Mouse (Mus musculus) neural tube, embryonic 13.5 days (tissue): ENCODE data around the gene Borcs8. TPM values are rescaled to one million over a fixed set of nuclear protein-coding genes. Genes with fewer than 3 reads are reported as not detected.
A peak's percentile ranks its signal among the peaks of the same experiment; 100 is the strongest.

Source experiments
- ATAC-seq: fragments of 200-750 bp; cut with Nextera tagmentation; 2 replicates; pipeline ENCODE4 v1.8.0; 2017; ENCODE audit warnings: low read depth, mild to moderate bottlenecking, moderate TSS enrichment, moderate library complexity
- H3K27ac ChIP-seq: fragments of 300-500 bp; sonication (generic); replicated peaks from 2 replicates; pipeline ENCODE4 v1.5.1; 2015; ENCODE audit warnings: moderate library complexity, mild to moderate bottlenecking, inconsistent platforms
- H3K27me3 ChIP-seq: fragments of 300-500 bp; sonication (generic); 2 replicates; pipeline ENCODE4 v1.6.1; 2015; ENCODE audit warnings: mild to moderate bottlenecking, inconsistent platforms
- H3K36me3 ChIP-seq: fragments of 300-500 bp; sonication (generic); 2 replicates; pipeline ENCODE4 v1.6.1; 2015; ENCODE audit warnings: mild to moderate bottlenecking, inconsistent platforms
- H3K4me1 ChIP-seq: fragments of 300-500 bp; sonication (generic); replicated peaks from 2 replicates; pipeline ENCODE4 v1.6.1; 2015; ENCODE audit warnings: inconsistent platforms
- H3K4me2 ChIP-seq: fragments of 300-500 bp; sonication (generic); 2 replicates; pipeline ENCODE4 v1.6.1; 2015; ENCODE audit warnings: inconsistent platforms, mild to moderate bottlenecking, moderate library complexity
- H3K4me3 ChIP-seq: fragments of 300-500 bp; sonication (generic); 2 replicates; pipeline ENCODE4 v1.5.1; 2015; ENCODE audit warnings: mild to moderate bottlenecking, inconsistent platforms
- H3K9ac ChIP-seq: fragments of 300-500 bp; sonication (generic); 2 replicates; pipeline ENCODE4 v1.6.1; 2015; ENCODE audit warnings: moderate library complexity, mild to moderate bottlenecking, inconsistent platforms
- H3K9me3 ChIP-seq: fragments of 300-500 bp; sonication (generic); 2 replicates; pipeline ENCODE4 v1.6.1; 2016; ENCODE audit warnings: inconsistent platforms
- WGBS: fragments of 180-500 bp; shearing (Covaris S2); methylation state at CpG from one replicate; pipeline ENCODE4 v1.1.7; 2015; 5-methylcytosine and 5-hydroxymethylcytosine counted together
- polyA plus RNA-seq: library from polyadenylated mRNA; unstranded; fragments of >200 nt; fragmentation: Nextera tagmentation; extraction: Ambion mirVana; gene quantifications from 2 replicates; pipeline ENCODE4 v1.2.1, GENCODE M21; 2015

Borcs8 gene
- polyA plus RNA-seq, 1 experiment from 2014 or later, result 56.0 TPM

- Histone ChIP-seq H3K36me3 (peaks cover 28% of the 10 kb centered on the region), H3K4me2 (peak overlapping the region; percentile 82), H3K27ac (peak overlapping the region; percentile 97), H3K4me1 (peaks cover 31% of the 10 kb centered on the region), H3K9ac (peak overlapping the region; percentile 89), H3K9me3 (no peaks in the 10 kb centered on the region), H3K27me3 (peaks cover 44% of the 10 kb centered on the region), H3K4me3 (peak overlapping the region; percentile 76)
- peak; percentile 82 for ATAC-seq
- WGBS, result 3% methylated on average over 17 of the region's 17 CpGs
These were observed 20.3 kb upstream of the Borcs8 start for GRCm38 (mm10) chr8:70118726-70119700.

GRCm38 (mm10) chr8:70120667-70121066 lies 18.6 kb upstream of the Borcs8 start, which contains the start of gene Ncan:
TSS of gene Ncan (minus strand) at chr8:70120873.
- H3K36me3 ChIP-seq, result peaks cover 11% of the 10 kb centered on the region
- H3K4me1 ChIP-seq, result peaks cover 31% of the 10 kb centered on the region
- H3K27ac ChIP-seq, result peak within 1 kb of the TSS; percentile 97
- H3K9me3 ChIP-seq, result no peaks in the 10 kb centered on the region
- H3K27me3 ChIP-seq, result peaks cover 31% of the 10 kb centered on the region
- H3K4me3 ChIP-seq, result peak within 1 kb of the TSS; percentile 76
- peak within 1 kb of the TSS; percentile 82 for H3K4me2 ChIP-seq
- WGBS, result 2% methylated on average over 19 of the region's 19 CpGs
- ATAC-seq, result peak; percentile 54
- H3K9ac ChIP-seq, result peak within 1 kb of the TSS; percentile 89

- Histone ChIP-seq H3K4me2 (no peak overlapping the region), H3K9me3 (no peaks in the 10 kb centered on the region), H3K27me3 (peaks cover 17% of the 10 kb centered on the region; the same call in 1 of the 2 replicates), H3K36me3 (no peaks in the 10 kb centered on the region), H3K9ac (no peak overlapping the region), H3K27ac (no peak overlapping the region), H3K4me3 (no peak overlapping the region), H3K4me1 (peaks cover 15% of the 10 kb centered on the region)
- WGBS, result 54% methylated on average over 2 of the region's 2 CpGs
- ATAC-seq, result no peak
These were observed 16.4 kb upstream of the Borcs8 start for GRCm38 (mm10) chr8:70122863-70123262.

- H3K4me2 ChIP-seq, result no peak overlapping the region
- H3K36me3 ChIP-seq, result no peaks in the 10 kb centered on the region
- no peaks in the 10 kb centered on the region for H3K9me3 ChIP-seq
- 68% methylated on average over 8 of the region's 8 CpGs for WGBS
- H3K27ac ChIP-seq, result no peak overlapping the region
- H3K27me3 ChIP-seq, result peaks cover 17% of the 10 kb centered on the region; the same call in 1 of the 2 replicates
- H3K4me3 ChIP-seq, result no peak overlapping the region
- ATAC-seq, result no peak
- H3K4me1 ChIP-seq, result peaks cover 20% of the 10 kb centered on the region
- no peak overlapping the region for H3K9ac ChIP-seq
These were observed 14.3 kb upstream of the Borcs8 start for GRCm38 (mm10) chr8:70124992-70125391.

- Histone ChIP-seq H3K4me2 (0 out of 2 replicates have a peak overlapping the region, but pooled peaks have one; percentile 3), H3K4me1 (peaks cover 33% of the 10 kb centered on the region), H3K36me3 (peaks cover 12% of the 10 kb centered on the region), H3K9ac (0 out of 2 replicates have a peak overlapping the region, but pooled peaks have one; percentile 26), H3K27ac (peak overlapping the region; percentile 79), H3K9me3 (no peaks in the 10 kb centered on the region), H3K27me3 (peaks cover 10% of the 10 kb centered on the region; the same call in 1 of the 2 replicates), H3K4me3 (no peak overlapping the region)
- ATAC-seq, result no peak
- WGBS, result 77% methylated on average over 3 of the region's 3 CpGs
These were observed 10.9 kb upstream of the Borcs8 start for GRCm38 (mm10) chr8:70128435-70128834.

- H3K4me3 ChIP-seq, result no peak overlapping the region
- peaks cover 33% of the 10 kb centered on the region for H3K4me1 ChIP-seq
- H3K27ac ChIP-seq, result peak overlapping the region; percentile 79
- no peaks in the 10 kb centered on the region for H3K9me3 ChIP-seq
- H3K9ac ChIP-seq, result no peak overlapping the region
- no peak overlapping the region for H3K4me2 ChIP-seq
- WGBS, result 51% methylated on average over 9 of the region's 9 CpGs
- peak; percentile 70 for ATAC-seq
- peaks cover 22% of the 10 kb centered on the region for H3K36me3 ChIP-seq
- H3K27me3 ChIP-seq, result peaks cover under 1% of the 10 kb centered on the region; the same call in 1 of the 2 replicates
These were observed 9.9 kb upstream of the Borcs8 start for GRCm38 (mm10) chr8:70129309-70129952.

GRCm38 (mm10) chr8:70130066-70130465 lies 9.2 kb upstream of the Borcs8 start:
- Histone ChIP-seq H3K4me2 (no peak overlapping the region), H3K9me3 (no peaks in the 10 kb centered on the region), H3K27ac (peak overlapping the region; percentile 79), H3K4me1 (peaks cover 33% of the 10 kb centered on the region), H3K27me3 (no peaks in the 10 kb centered on the region), H3K36me3 (peaks cover 29% of the 10 kb centered on the region), H3K4me3 (no peak overlapping the region), H3K9ac (no peak overlapping the region)
- WGBS, result 82% methylated on average over 3 of the region's 3 CpGs
- no peak for ATAC-seq

- WGBS, result 2% methylated on average over 37 of the region's 37 CpGs
These were observed 8.0 kb upstream of the Borcs8 start, which contains the start of gene Nr2c2ap for GRCm38 (mm10) chr8:70131166-70131883. TSS of gene Nr2c2ap (plus strand) at chr8:70131333.

GRCm38 (mm10) chr8:70134086-70134485 lies 5.2 kb upstream of the Borcs8 start:
- no peak overlapping the region for H3K4me3 ChIP-seq
- ATAC-seq, result no peak
- no peaks in the 10 kb centered on the region for H3K27me3 ChIP-seq
- peaks cover 46% of the 10 kb centered on the region for H3K36me3 ChIP-seq
- no peak overlapping the region for H3K4me2 ChIP-seq
- H3K9ac ChIP-seq, result no peak overlapping the region
- WGBS, result 93% methylated on average over 5 of the region's 5 CpGs
- peaks cover 38% of the 10 kb centered on the region for H3K4me1 ChIP-seq
- no peaks in the 10 kb centered on the region for H3K9me3 ChIP-seq
- H3K27ac ChIP-seq, result no peak overlapping the region

More at GRCm38 (mm10) chr8:70131166-70131883, 8.0 kb upstream of the Borcs8 start, which contains the start of gene Nr2c2ap:
- Histone ChIP-seq H3K4me3 (peak within 1 kb of the TSS; percentile 76), H3K4me1 (peaks cover 33% of the 10 kb centered on the region), H3K27ac (peak within 1 kb of the TSS; percentile 79; the same call in 1 of the 2 replicates), H3K9me3 (no peaks in the 10 kb centered on the region), H3K36me3 (peaks cover 41% of the 10 kb centered on the region), H3K4me2 (peak within 1 kb of the TSS; percentile 85), H3K9ac (peak within 1 kb of the TSS; percentile 78), H3K27me3 (no peaks in the 10 kb centered on the region)
- peak; percentile 77 for ATAC-seq

- H3K9ac ChIP-seq, result no peak overlapping the region
- peaks cover 46% of the 10 kb centered on the region for H3K36me3 ChIP-seq
- no peaks in the 10 kb centered on the region for H3K9me3 ChIP-seq
- no peak overlapping the region for H3K4me2 ChIP-seq
- H3K4me3 ChIP-seq, result no peak overlapping the region
- no peak overlapping the region for H3K27ac ChIP-seq
- H3K27me3 ChIP-seq, result no peaks in the 10 kb centered on the region
- 95% methylated on average over 9 of the region's 9 CpGs for WGBS
- H3K4me1 ChIP-seq, result peaks cover 30% of the 10 kb centered on the region
- no peak for ATAC-seq
These were observed 4.4 kb upstream of the Borcs8 start for GRCm38 (mm10) chr8:70134931-70135330.

- Histone ChIP-seq H3K27me3 (no peaks in the 10 kb centered on the region), H3K4me1 (peaks cover 33% of the 10 kb centered on the region), H3K9me3 (no peaks in the 10 kb centered on the region), H3K4me2 (no peak overlapping the region), H3K27ac (no peak overlapping the region), H3K9ac (no peak overlapping the region), H3K4me3 (no peak overlapping the region), H3K36me3 (peaks cover 46% of the 10 kb centered on the region)
- 85% methylated on average over 4 of the region's 4 CpGs for WGBS
- no peak for ATAC-seq
These were observed 2.7 kb upstream of the Borcs8 start for GRCm38 (mm10) chr8:70136591-70136990.
